ENCODE assay signal across 25 mouse cellular contexts in the genomic region with DNA sequence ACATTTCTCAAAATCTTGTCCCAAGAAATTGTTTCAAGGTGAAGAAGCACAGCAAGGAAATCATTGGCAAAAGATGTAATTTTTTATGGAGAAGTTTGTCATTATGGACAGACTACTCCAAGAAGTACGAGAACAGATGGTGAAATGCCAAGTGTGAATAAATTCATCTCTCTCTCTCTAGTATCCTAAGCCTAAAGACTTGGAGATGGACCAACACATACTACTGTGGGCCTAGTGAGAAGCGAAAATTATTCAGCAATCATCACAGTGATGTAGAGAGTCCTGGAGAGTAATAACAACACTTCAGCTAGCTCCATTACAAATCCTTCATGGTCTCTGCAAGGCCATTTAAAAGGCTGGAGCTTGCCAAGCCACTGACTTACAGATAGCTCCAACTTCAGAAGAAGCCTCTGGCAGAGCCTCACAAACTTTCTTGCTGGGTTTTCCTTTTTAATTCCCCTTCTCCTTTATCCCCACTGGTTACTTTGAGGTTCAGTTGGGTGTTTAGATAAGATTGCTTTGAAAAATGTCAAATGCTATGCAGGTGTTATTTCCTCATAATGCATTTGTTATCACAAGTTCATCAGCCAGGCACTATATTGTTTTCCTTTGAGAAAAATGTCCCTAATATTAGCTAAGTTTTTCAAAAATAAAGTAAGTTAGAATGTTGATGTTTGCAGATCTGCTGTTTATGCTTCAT.
DNase-seq lines count a peak whose midpoint lies in the region; ATAC-seq and TF ChIP-seq lines count a peak whose summit lies in the region.
"Had no signal": no experiment of that assay in that cellular context is flagged by ENCODE, and none has a peak within 500 bp of the region (broad histone marks: within the 10 kb centered on the region; RNA-seq: fewer than 3 reads in every experiment).

No protein-coding gene starts in this region.

- WGBS in forebrain, embryonic 14.5 days, result 52% methylated on average over 2 of the region's 2 CpGs
- 86% methylated on average over 2 of the region's 2 CpGs for WGBS in forebrain, embryonic 11.5 days
- 35% methylated on average over 2 of the region's 2 CpGs for WGBS in forebrain, postnatal 0 days

- H3K9me3 ChIP-seq in forebrain, embryonic 14.5 days (replicated peaks; ENCODE audit: control insufficient read depth, low read length), result no peaks in the 10 kb centered on the region
- no peaks in the 10 kb centered on the region for H3K9me3 ChIP-seq in forebrain, embryonic 11.5 days (ENCODE audit: control insufficient read depth, low read length)
- H3K9me3 ChIP-seq in forebrain, postnatal 0 days (ENCODE audit: low read length), result no peaks in the 10 kb centered on the region
- H3K9me3 ChIP-seq: heart, embryonic 12.5 days; hindbrain, embryonic 10.5 days; liver, embryonic 13.5 days; neural tube, embryonic 13.5 days had no signal

- H3K4me2 ChIP-seq in forebrain, embryonic 14.5 days (ENCODE audit: low read length), result no peak overlapping the region
- H3K4me2 ChIP-seq in forebrain, embryonic 11.5 days (ENCODE audit: low read depth, low read length, severe bottlenecking), result no peak overlapping the region
- no peak overlapping the region for H3K4me2 ChIP-seq in forebrain, postnatal 0 days (ENCODE audit: low read depth)
- H3K4me2 ChIP-seq: heart, embryonic 12.5 days; liver, embryonic 13.5 days; neural tube, embryonic 13.5 days had no signal

- H3K27me3 ChIP-seq in forebrain, embryonic 14.5 days (replicated peaks; ENCODE audit: control insufficient read depth, insufficient read depth, low read length), result no peaks in the 10 kb centered on the region
- H3K27me3 ChIP-seq in forebrain, embryonic 11.5 days (ENCODE audit: control insufficient read depth, insufficient read depth, low read length), result no peaks in the 10 kb centered on the region
- H3K27me3 ChIP-seq in forebrain, postnatal 0 days (ENCODE audit: insufficient read depth, low read length), result no peaks in the 10 kb centered on the region
- H3K27me3 ChIP-seq: heart, embryonic 12.5 days; liver, embryonic 13.5 days; neural tube, embryonic 13.5 days; Patski had no signal

- no peak overlapping the region for H3K4me3 ChIP-seq in forebrain, embryonic 14.5 days (ENCODE audit: low read depth, low read length)
- H3K4me3 ChIP-seq in forebrain, embryonic 11.5 days (ENCODE audit: low read depth, low read length), result no peak overlapping the region
- H3K4me3 ChIP-seq in forebrain, postnatal 0 days (ENCODE audit: low read depth, low read length), result no peak overlapping the region
- H3K4me3 ChIP-seq: heart, embryonic 12.5 days; hindbrain, embryonic 10.5 days; liver, embryonic 13.5 days; neural tube, embryonic 13.5 days had no signal

- no peak overlapping the region for H3K9ac ChIP-seq in forebrain, embryonic 14.5 days (ENCODE audit: low read length)
- H3K9ac ChIP-seq in forebrain, embryonic 11.5 days (ENCODE audit: low read length), result no peak overlapping the region
- no peak overlapping the region for H3K9ac ChIP-seq in forebrain, postnatal 0 days
- H3K9ac ChIP-seq: heart, embryonic 12.5 days; liver, embryonic 13.5 days; neural tube, embryonic 13.5 days had no signal

- intact Hi-C loops in left cerebral cortex, postnatal 4 days (cut with DNase I), result no loop called here

- no peak for TF ChIP-seq CTCF in forebrain, postnatal 0 days (IDR thresholded peaks at IDR 0.05; ENCODE audit: low read depth)

- H3K36me3 ChIP-seq in forebrain, embryonic 14.5 days (ENCODE audit: control insufficient read depth, insufficient read depth, low read length), result no peaks in the 10 kb centered on the region
- no peaks in the 10 kb centered on the region for H3K36me3 ChIP-seq in forebrain, embryonic 11.5 days (ENCODE audit: control insufficient read depth, insufficient read depth, low read length)
- no peaks in the 10 kb centered on the region for H3K36me3 ChIP-seq in forebrain, postnatal 0 days (ENCODE audit: insufficient read depth)
- H3K36me3 ChIP-seq: heart, embryonic 12.5 days; hindbrain, embryonic 10.5 days; liver, embryonic 13.5 days; neural tube, embryonic 13.5 days had no signal

- peak; percentile 64 for DNase-seq in forebrain, embryonic 14.5 days (ENCODE audit: low spot score)
- DNase-seq in forebrain, embryonic 11.5 days (ENCODE audit: low spot score), result no peak
- DNase-seq in left cerebral cortex, postnatal 4 days, result peak; percentile 3
- DNase-seq in left cerebral cortex, adult 11 months (ENCODE audit: low spot score), result no peak
- peak; percentile 62 for DNase-seq in brain, adult 2 months (ENCODE audit: low read depth, low spot score)
- DNase-seq in forebrain, postnatal 0 days, result peak; percentile 41
- DNase-seq in adrenal gland, adult 18-20 months (ENCODE audit: low spot score in 2 of 2), result no peak
- DNase-seq: adrenal gland, adult 2 months; cerebellum, postnatal 36 days; gastrocnemius, postnatal 14 days; heart, adult 18-20 months; heart, postnatal 10 days; kidney, adult 18-20 months; kidney, postnatal 4 days; liver, embryonic 13.5 days; lung, adult 2 months; lung, postnatal 14 days; midbrain, embryonic 14.5 days; retina, postnatal 1 day; spleen, adult 18-20 months had no signal

- H3K27ac ChIP-seq in forebrain, embryonic 14.5 days (ENCODE audit: low read depth, low read length), result no peak overlapping the region
- no peak overlapping the region for H3K27ac ChIP-seq in forebrain, embryonic 11.5 days (ENCODE audit: low read depth, low read length)
- no peak overlapping the region for H3K27ac ChIP-seq in forebrain, postnatal 0 days (ENCODE audit: low read depth, low read length)
- H3K27ac ChIP-seq: hindbrain, embryonic 10.5 days; liver, embryonic 13.5 days; neural tube, embryonic 13.5 days had no signal

- peak; percentile 60; the same call in 1 of the 2 replicates for ATAC-seq in forebrain, embryonic 14.5 days
- ATAC-seq in forebrain, embryonic 11.5 days (replicated peaks; ENCODE audit: low FRiP score), result no peak
- ATAC-seq in forebrain, postnatal 0 days, result peak; percentile 74
- ATAC-seq: inflammation-experienced regulatory T-cells, adult 6 months; Patski had no signal

- H3K4me1 ChIP-seq in forebrain, embryonic 14.5 days (ENCODE audit: control insufficient read depth, insufficient read depth, low read length), result no peaks in the 10 kb centered on the region
- no peaks in the 10 kb centered on the region for H3K4me1 ChIP-seq in forebrain, embryonic 11.5 days (replicated peaks; ENCODE audit: control insufficient read depth, insufficient read depth, low read length)
- no peaks in the 10 kb centered on the region for H3K4me1 ChIP-seq in forebrain, postnatal 0 days (ENCODE audit: insufficient read depth)
- H3K4me1 ChIP-seq: heart, embryonic 12.5 days; hindbrain, embryonic 10.5 days; liver, embryonic 13.5 days; neural tube, embryonic 13.5 days had no signal

Comparison
In these comparisons a context has a peak if more than half of its experiments do, and no peak if none do; other contexts are left out.
1. DNase-seq: peak in forebrain, embryonic 14.5 days (single experiment), left cerebral cortex, postnatal 4 days (single experiment), brain, adult 2 months (single experiment) and forebrain, postnatal 0 days (single experiment); none in forebrain, embryonic 11.5 days (single experiment), left cerebral cortex, adult 11 months (single experiment) and adrenal gland, adult 18-20 months (0 of 2).